Mouse (Mus musculus) liver, embryonic 14.5 days (tissue): ENCODE results near the gene Sesn1. TPM values are rescaled to one million over a fixed set of nuclear protein-coding genes. Genes with fewer than 3 reads are reported as not detected.

ENCODE experiments used
- ATAC-seq: fragments of 200-750 bp; cut with Nextera tagmentation; 2 replicates; pipeline ENCODE4 v1.8.0; 2017; ENCODE audit warnings: moderate number of reproducible peaks, mild to moderate bottlenecking, moderate library complexity; ENCODE audit not compliant: insufficient read depth
- DNase-seq, 3 experiments: peaks; one replicate each; pipeline ENCODE4 v3.0.0-alpha.2; 2012 to 2013; ENCODE audit warnings: low read depth in 3 of 3, low spot score in 3 of 3
- H3K27ac ChIP-seq: fragments of 300-500 bp; sonication (generic); 2 replicates; pipeline ENCODE4 v1.5.1; 2014; ENCODE audit warnings: moderate library complexity, mild to moderate bottlenecking, control low read depth, inconsistent platforms
- H3K27me3 ChIP-seq: fragments of 300-500 bp; sonication (generic); 2 replicates; pipeline ENCODE4 v1.6.1; 2014; ENCODE audit warnings: mild to moderate bottlenecking, low read length, moderate library complexity; ENCODE audit not compliant: control insufficient read depth, insufficient read depth
- H3K36me3 ChIP-seq: fragments of 300-500 bp; sonication (generic); replicated peaks from 2 replicates; pipeline ENCODE4 v1.6.1; 2014; ENCODE audit warnings: low read depth; ENCODE audit not compliant: control insufficient read depth, insufficient read depth
- H3K4me1 ChIP-seq, 2 experiments: fragments of 200-500 bp in 1 of 2; fragments of 300-500 bp in 1 of 2; sonication (generic) in 1 of 2; replicated peaks; 2 replicates each; pipeline ENCODE4 v1.6.1; 2012 to 2014; ENCODE audit warnings: antibody characterized with exemption in 1 of 2, inconsistent platforms in 1 of 2, low read length in 1 of 2; ENCODE audit not compliant: control insufficient read depth in 2 of 2, insufficient read depth in 2 of 2
- H3K4me2 ChIP-seq: fragments of 300-500 bp; sonication (generic); 2 replicates; pipeline ENCODE4 v1.6.1; 2014; ENCODE audit warnings: low read depth, mild to moderate bottlenecking, control low read depth, moderate library complexity
- H3K4me3 ChIP-seq, 2 experiments: fragments of 200-500 bp in 1 of 2; fragments of 300-500 bp in 1 of 2; sonication (generic) in 1 of 2; 2 replicates each; pipeline ENCODE4 v1.5.1; 2012 to 2014; ENCODE audit warnings: low read depth in 2 of 2, low read length in 2 of 2, mild to moderate bottlenecking in 2 of 2, control low read depth in 1 of 2, inconsistent platforms in 1 of 2, moderate library complexity in 1 of 2; ENCODE audit not compliant: insufficient read depth in 1 of 2
- H3K9ac ChIP-seq: fragments of 300-500 bp; sonication (generic); replicated peaks from 2 replicates; pipeline ENCODE4 v1.6.1; 2014; ENCODE audit warnings: mild to moderate bottlenecking, control low read depth, moderate library complexity
- H3K9me3 ChIP-seq: fragments of 300-500 bp; sonication (generic); 2 replicates; pipeline ENCODE4 v1.6.1; 2016; ENCODE audit warnings: low read length, mixed read lengths; ENCODE audit not compliant: control insufficient read depth
- CTCF ChIP-seq: IDR thresholded peaks from 2 replicates; pipeline ENCODE4 v1.5.1; 2016; ENCODE audit warnings: antibody characterized with exemption, low read depth, control low read depth
- EP300 ChIP-seq: IDR thresholded peaks from 2 replicates; pipeline ENCODE4 v1.6.1; 2016; ENCODE audit warnings: antibody characterized with exemption, low read depth
- WGBS: fragments of 180-500 bp; shearing (Covaris S2); extraction: QIAGEN DNeasy Blood & Tissue Kit; methylation state at CpG from one replicate; pipeline ENCODE4 v1.1.7; 2014; ENCODE audit not compliant: insufficient replicate concordance; 5-methylcytosine and 5-hydroxymethylcytosine counted together
- polyA plus RNA-seq, 2 experiments: library from polyadenylated mRNA; depleted of rRNA in 1 of 2; stranded (reverse) in 1 of 2; unstranded in 1 of 2; fragments of >200 nt; fragmentation: Nextera tagmentation in 1 of 2; extraction: Ambion mirVana in 1 of 2; gene quantifications; 2 replicates each; pipeline versions ENCODE4 v1.2.1 to v1.2.3; 2012 to 2014

Gene Sesn1
- polyA plus RNA-seq, 2 experiments = 15.2 to 19.2 TPM

DNA sequence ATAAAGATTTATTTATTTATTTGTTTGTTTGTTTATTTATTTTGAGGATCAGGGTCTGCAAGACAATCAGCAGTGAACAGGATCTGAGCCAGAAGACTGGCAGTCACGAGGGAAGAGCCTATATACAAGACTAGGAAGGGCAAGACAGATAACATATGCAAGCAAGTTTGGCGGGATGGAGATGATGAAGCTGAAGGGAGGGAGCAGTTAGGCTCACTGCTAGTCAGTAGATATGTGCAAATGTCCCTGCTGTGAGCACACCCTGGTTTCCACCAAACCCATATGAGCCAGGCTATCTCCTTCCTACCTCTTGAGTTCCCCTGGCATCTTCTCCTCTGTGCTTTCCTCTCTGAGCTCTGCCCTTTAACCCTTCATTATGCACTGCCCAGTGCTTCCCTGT is 61.8 kb downstream of the Sesn1 start:
- no peaks in the 10 kb centered on the region for H3K9me3 ChIP-seq
- no peaks in the 10 kb centered on the region for H3K36me3 ChIP-seq
- no peak for DNase-seq
- ATAC-seq = peak; percentile 31; the same call in 1 of the 2 replicates
- TF ChIP-seq CTCF = no peak
- TF ChIP-seq EP300 = no peak
- WGBS = 12% methylated on average over 2 of the region's 2 CpGs
- H3K4me2 ChIP-seq = no peak overlapping the region
- peaks cover 0 to 7% of the 10 kb centered on the region in 2 experiments; a peak in 2 of 4 replicates for H3K4me1 ChIP-seq
- no peak overlapping the region for H3K9ac ChIP-seq
- H3K27ac ChIP-seq = no peak overlapping the region
- no peak overlapping the region for H3K4me3 ChIP-seq
- H3K27me3 ChIP-seq = no peaks in the 10 kb centered on the region

GRCm38 (mm10) chr10:41875624-41876023 is 65.9 kb downstream of the Sesn1 start:
- Histone ChIP-seq H3K36me3 (no peaks in the 10 kb centered on the region), H3K4me2 (no peak overlapping the region), H3K27me3 (no peaks in the 10 kb centered on the region), H3K27ac (no peak overlapping the region), H3K4me1 (peaks cover 0 to 4% of the 10 kb centered on the region in 2 experiments; a peak in 1 of 4 replicates), H3K9me3 (no peaks in the 10 kb centered on the region), H3K4me3 (no peak overlapping the region), H3K9ac (no peak overlapping the region)
- ATAC-seq = no peak
- TF ChIP-seq EP300 (no peak), CTCF (no peak)
- no peak for DNase-seq

DNA sequence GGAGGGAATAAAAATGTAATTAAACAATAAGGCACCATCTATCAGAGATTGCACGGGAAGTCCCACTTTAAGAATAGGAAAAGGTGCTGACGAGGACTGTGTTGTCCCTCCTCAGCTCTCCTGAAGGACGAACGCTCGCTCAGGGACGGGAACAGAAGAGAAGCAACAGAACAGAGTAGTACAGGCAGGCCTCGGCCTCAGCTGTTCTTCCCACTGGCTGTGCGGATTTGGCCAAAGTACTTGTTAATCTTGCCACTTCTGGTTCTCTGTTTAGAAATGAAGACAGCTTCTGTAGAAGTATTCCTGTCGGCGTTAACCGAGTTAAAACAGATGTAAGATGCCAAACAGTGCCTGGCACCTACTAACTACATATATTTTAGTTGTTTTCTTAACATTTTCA is 68.6 kb downstream of the Sesn1 start:
- Histone ChIP-seq H3K9ac (no peak overlapping the region), H3K4me2 (no peak overlapping the region), H3K36me3 (no peaks in the 10 kb centered on the region), H3K27me3 (no peaks in the 10 kb centered on the region), H3K4me3 (no peak overlapping the region), H3K9me3 (no peaks in the 10 kb centered on the region), H3K4me1 (0 out of 4 replicates have a peak, but pooled peaks cover 0 to 3% of the 10 kb centered on the region in 2 experiments), H3K27ac (no peak overlapping the region)
- TF ChIP-seq CTCF (no peak), EP300 (no peak)
- no peak for DNase-seq
- 82% methylated on average over 11 of the region's 11 CpGs for WGBS
- ATAC-seq = no peak

GRCm38 (mm10) chr10:41879675-41880074 is 69.9 kb downstream of the Sesn1 start:
- Histone ChIP-seq H3K4me3 (no peak overlapping the region), H3K36me3 (no peaks in the 10 kb centered on the region), H3K9ac (no peak overlapping the region), H3K27me3 (no peaks in the 10 kb centered on the region), H3K4me1 (peaks cover 0 to 5% of the 10 kb centered on the region in 2 experiments; a peak in 2 of 4 replicates), H3K9me3 (no peaks in the 10 kb centered on the region), H3K4me2 (no peak overlapping the region), H3K27ac (no peak overlapping the region)
- TF ChIP-seq CTCF (no peak), EP300 (no peak)
- DNase-seq = no peak
- WGBS = 70% methylated on average over 1 of the region's 1 CpGs
- ATAC-seq = no peak

GRCm38 (mm10) chr10:41880206-41880605 is 70.5 kb downstream of the Sesn1 start:
- Histone ChIP-seq H3K4me1 (peaks cover 0 to 5% of the 10 kb centered on the region in 2 experiments; a peak in 2 of 4 replicates), H3K36me3 (no peaks in the 10 kb centered on the region), H3K27ac (no peak overlapping the region), H3K4me3 (no peak overlapping the region), H3K4me2 (no peak overlapping the region), H3K9me3 (no peaks in the 10 kb centered on the region), H3K9ac (no peak overlapping the region), H3K27me3 (no peaks in the 10 kb centered on the region)
- 51% methylated on average over 4 of the region's 4 CpGs for WGBS
- no peak for DNase-seq
- no peak for ATAC-seq
- TF ChIP-seq EP300 (no peak), CTCF (no peak)
